Mouse (Mus musculus) lung, postnatal 14 days (tissue): ENCODE data around the gene Aox2.

ENCODE experiments used
- DNase-seq: peaks from one replicate; pipeline ENCODE4 v3.0.0; 2021

The Aox2 gene

DNA sequence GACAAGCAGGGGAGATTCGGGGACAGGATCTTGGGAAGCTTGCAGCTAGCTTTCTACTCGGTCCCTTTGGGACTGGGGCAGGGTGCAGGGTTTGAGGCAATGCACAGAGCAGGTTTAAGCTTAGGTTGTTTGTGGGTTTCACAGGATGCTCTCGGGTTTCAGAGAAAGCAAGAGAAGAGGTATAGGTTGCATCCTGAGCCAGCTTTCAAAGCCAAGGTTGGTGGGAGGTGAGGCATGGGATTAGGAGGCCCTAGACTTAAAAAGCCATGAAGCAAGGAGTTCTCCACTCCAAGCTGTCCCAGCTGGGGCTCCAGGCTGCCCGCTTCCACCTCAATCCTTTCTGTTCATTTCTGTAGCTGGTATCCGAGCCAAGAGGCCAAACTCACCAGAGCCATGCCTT is at the start of gene Aox2:
TSS of gene Aox2 (plus strand) at position 301 of the 400 bp plus-strand sequence.
- no peak for DNase-seq

GRCm38 (mm10) chr1:58228916-58229315 is 49.2 kb upstream of the Aox2 start:
- DNase-seq = no peak

DNA sequence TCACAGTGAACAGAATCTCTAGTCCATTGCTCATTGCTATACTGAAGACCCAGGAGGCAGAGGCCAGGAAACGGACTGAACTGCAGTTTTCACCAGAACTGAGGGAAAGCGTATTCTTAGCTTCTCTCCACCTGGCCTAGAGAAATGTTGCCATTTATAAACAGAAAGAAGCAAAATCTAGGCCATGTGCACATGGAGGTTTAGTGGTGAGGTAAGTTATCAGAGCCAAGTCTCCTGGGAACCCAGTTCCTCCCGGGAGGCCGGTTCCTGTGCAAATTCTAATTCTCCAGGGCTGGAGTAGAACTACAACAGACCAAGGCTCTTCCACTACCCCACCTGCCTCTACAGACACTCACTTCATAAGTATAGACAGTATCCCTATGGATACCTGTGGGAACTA is 48.4 kb upstream of the Aox2 start:
- DNase-seq = no peak

DNA sequence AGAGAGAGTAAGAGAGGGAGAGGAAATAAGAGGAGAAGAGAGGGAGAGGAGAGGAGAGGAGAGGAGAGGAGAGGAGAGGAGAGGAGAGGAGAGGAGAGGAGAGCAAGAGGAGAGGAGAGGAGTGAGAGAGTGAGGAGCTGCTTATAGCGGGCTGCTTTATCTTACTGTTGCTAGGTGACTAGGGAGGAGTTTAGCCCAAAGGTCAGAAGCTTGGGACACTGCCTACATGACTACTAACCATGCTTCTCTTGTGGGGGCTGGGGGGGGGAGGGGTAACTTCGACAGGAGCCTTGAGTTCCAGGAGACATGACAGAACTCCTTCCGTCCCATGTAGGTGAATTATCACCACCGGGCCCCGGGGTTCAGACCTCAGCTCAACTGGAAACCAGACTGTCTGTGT is 47.6 kb upstream of the Aox2 start:
- DNase-seq = no peak

DNA sequence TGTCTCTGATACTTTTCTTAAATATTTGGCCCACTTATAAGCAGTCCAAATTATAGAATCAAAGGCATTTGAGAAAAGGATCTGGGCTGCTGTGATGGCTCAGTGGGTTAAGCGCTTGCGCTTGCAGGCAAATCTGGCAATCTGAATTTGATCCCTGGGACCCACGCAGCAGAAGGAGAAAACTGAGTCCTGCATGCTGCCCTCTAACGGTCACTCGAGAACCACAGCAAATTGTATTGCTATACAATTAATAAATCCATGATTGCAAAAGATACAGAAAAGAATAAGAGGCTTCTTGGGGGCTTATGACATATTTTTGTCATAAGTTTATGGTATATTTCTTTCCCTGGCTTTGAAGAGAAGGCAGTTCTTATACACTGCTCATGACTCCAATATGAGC is 42.7 kb upstream of the Aox2 start:
- no peak for DNase-seq

GRCm38 (mm10) chr1:58237527-58238299 is 40.4 kb upstream of the Aox2 start:
- DNase-seq = peak; percentile 17

DNA sequence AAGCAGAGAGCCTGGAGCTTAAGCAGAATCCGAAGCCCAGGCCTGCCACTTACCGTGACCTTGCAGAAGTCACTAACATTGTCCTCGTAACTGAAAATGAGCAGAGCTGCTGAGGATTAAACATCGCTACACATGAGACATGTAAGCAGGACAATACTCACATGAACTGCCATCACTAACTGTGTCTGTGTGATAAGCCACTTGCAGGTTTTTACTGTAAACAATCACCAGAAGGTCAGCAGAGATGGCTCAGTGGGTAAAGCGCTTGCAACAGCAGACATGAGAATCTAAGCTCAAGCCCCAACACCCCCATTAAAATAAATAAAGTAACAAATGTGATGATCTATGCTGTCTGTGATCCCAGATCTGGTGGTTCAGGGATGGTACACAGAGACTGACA is 39.7 kb upstream of the Aox2 start:
- DNase-seq = no peak

DNA sequence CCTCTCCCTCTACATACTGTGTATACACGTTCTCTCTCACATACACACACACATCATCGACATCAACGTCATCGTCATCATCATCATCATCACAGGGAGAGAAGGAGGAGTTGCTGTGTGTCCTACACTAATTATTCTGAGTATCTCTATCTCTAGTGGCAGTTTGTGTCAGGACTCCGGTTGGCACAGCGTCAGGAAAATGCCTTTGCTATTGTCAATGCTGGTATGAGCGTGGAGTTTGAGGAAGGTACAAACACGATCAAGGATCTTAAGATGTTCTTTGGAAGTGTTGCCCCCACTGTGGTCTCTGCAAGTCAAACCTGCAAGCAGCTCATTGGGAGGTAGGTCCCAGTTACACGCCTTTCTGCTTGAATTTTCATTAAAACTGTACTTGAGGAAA is 39.2 kb upstream of the Aox2 start:
- no peak for DNase-seq

- DNase-seq = no peak
Measured at GRCm38 (mm10) chr1:58240347-58240746, 37.8 kb upstream of the Aox2 start.

GRCm38 (mm10) chr1:58244487-58244886 is 33.6 kb upstream of the Aox2 start:
- DNase-seq = no peak

- no peak for DNase-seq
Measured at GRCm38 (mm10) chr1:58248518-58248917, 29.6 kb upstream of the Aox2 start.

DNA sequence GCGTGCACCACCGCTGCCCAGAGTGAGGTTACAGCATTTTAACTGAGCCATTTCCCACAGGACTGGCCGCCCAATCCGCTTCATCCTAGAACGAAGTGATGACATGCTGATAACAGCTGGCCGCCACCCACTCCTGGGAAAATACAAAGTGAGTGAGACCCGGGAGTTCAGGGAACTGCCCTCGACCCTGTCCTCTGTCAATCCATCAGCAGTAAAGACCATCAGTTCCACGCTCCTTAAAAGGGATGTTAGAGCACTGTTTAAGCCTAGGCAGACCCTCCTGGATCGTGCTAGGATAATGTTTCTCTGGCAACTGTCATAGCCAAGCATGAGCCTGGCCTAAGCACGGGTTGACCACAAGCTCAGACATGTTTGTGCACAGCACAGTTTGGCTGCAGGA is 24.7 kb upstream of the Aox2 start:
- no peak for DNase-seq

- DNase-seq = no peak
Measured at GRCm38 (mm10) chr1:58257195-58257991, 20.7 kb upstream of the Aox2 start.

GRCm38 (mm10) chr1:58260311-58260710 is 17.8 kb upstream of the Aox2 start:
- DNase-seq = no peak

DNA sequence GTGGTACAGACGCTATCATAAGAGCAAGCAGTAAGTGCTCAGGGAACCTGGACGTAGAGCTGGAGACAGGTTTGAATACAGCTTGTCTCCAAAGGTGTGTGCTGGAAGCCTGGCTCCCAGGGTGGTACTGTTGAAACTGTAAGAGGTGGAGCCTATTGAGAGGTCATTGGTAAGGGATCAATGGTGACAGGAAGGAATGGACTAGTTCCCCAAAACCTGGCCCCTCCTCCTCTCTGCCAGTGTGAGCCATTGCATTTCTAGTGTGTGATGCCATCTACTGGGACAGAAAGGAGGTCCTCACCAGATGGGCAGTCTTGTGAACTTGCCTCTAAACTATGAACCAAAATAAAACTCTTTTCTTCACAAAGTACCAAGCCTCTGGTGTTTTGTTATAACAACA is 9.9 kb upstream of the Aox2 start:
- no peak for DNase-seq

GRCm38 (mm10) chr1:58270807-58271569 is 7.1 kb upstream of the Aox2 start:
- DNase-seq = peak; percentile 52

DNA sequence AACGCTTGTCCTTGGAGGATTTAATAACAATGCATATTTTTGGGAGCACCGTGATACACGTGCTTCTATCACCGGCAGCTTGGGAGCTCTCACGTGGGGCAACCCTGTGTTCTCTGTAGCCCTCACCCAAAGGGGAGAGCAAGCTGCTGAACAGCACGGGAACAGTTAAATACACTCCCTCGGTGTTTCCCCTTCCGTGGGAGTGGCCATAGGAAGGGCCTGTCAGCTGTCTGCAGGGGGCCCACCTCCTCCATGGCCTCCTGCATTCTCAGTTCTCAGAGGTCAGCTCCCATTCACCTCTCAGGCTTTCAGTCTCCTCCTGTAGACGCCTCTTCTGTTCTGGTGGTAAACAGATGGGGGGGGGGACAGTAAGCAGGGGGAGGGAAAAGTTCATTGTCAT is 2.2 kb upstream of the Aox2 start:
- DNase-seq = no peak

GRCm38 (mm10) chr1:58278513-58278912 is 387 bp downstream of the Aox2 start:
- no peak for DNase-seq

GRCm38 (mm10) chr1:58280381-58280780 is 2.3 kb downstream of the Aox2 start:
- no peak for DNase-seq

GRCm38 (mm10) chr1:58280939-58281624 is 3.0 kb downstream of the Aox2 start:
- no peak for DNase-seq

DNA sequence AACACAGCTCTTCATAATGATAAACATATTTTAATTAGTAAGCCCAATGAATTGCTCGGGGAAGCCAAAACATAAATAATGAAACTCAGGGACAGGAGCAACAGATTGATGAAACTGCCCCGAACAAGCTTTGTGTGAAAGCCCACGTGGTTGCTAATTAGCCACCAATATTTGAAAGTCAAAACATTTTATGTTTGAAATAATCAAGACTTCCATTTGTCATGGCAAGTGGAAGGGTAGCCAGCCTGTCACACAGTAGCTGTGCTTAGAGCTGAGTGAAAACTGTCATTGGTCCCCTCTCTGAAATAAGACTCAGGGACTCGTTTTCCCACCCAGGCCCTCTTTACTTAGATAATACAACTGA is 3.5 kb downstream of the Aox2 start:
- DNase-seq = no peak

- no peak for DNase-seq
Measured at GRCm38 (mm10) chr1:58284505-58284904, 6.4 kb downstream of the Aox2 start.

DNA sequence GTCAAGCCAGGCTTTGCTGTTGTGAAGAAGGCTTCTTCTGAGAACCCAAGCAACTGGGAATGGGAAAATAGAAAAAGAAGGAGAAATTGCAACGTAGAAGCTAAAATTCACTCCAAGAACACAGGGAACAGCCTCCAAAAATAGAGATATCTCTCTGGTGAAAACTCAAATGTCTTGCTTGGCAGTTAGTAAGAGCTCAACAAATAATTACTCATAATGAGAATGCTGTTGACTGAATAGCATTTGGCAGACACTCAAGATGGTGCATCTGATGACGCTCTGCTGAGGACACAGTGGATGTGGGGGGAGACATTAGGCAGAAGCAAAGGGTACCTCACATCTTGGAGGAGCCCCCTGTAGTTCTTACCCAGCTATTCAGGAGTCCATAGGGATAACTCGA is 10.0 kb downstream of the Aox2 start:
- DNase-seq = no peak
